Mouse (Mus musculus): ENCODE data around the gene Mif.

- TF ChIP-seq CTCF (IDR thresholded peaks at IDR 0.05) (no peak), EP300 (IDR thresholded peaks at IDR 0.05; ENCODE audit: insufficient read depth, low read depth, low read length) (no peak), POLR2A (IDR thresholded peaks at IDR 0.05; ENCODE audit: insufficient read depth, low read depth, low read length) (no peak)
These were observed 8.4 kb downstream of the Mif start for GRCm38 (mm10) chr10:75851681-75852080.

Data from heart, adult 2 months (tissue).